Mouse (Mus musculus) embryonic fibroblast, embryonic 13.5 days (primary cell): ENCODE measurements around the gene Adamts14.

ENCODE experiments used
- CTCF ChIP-seq: IDR thresholded peaks from 2 replicates; pipeline ENCODE4 v1.5.1; 2011; ENCODE audit warnings: mild to moderate bottlenecking, control low read depth, low read length, moderate library complexity, borderline replicate concordance; ENCODE audit not compliant: insufficient read depth
- POLR2A ChIP-seq: IDR thresholded peaks from 2 replicates; pipeline ENCODE4 v1.6.1; 2011; ENCODE audit warnings: low read depth, mild to moderate bottlenecking, control low read depth, low read length, moderate library complexity

DNA sequence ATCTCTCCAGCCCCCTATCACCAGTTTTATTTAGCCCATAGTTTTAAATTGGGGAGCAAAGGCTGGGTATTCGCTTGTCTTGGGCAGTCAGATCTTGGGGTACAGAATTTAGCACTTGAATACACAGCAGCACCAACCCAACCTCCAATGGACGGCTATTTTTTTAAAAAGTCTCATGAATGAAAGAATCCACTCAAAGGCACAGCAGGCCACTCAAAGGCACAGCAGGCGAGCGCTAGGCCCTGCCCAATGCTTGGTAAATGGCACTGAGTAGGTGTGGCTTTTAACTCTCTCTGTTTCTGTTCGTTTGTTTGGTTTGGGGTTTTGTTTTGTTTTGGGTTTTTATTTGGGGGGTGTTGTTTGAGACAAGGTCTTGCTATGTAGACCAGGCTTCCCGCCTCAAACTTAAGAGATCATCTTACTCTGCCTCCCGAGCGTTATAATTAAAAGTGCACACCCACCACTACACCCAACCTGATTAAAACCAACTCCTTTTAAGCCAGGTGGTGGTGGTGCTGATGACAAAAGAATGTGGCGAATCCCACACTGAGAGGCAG is 42.2 kb upstream of the Adamts14 start:
- TF ChIP-seq POLR2A, result no peak
- no peak for TF ChIP-seq CTCF
